8 mouse cellular contexts compared by ENCODE assay signal in the genomic region with DNA sequence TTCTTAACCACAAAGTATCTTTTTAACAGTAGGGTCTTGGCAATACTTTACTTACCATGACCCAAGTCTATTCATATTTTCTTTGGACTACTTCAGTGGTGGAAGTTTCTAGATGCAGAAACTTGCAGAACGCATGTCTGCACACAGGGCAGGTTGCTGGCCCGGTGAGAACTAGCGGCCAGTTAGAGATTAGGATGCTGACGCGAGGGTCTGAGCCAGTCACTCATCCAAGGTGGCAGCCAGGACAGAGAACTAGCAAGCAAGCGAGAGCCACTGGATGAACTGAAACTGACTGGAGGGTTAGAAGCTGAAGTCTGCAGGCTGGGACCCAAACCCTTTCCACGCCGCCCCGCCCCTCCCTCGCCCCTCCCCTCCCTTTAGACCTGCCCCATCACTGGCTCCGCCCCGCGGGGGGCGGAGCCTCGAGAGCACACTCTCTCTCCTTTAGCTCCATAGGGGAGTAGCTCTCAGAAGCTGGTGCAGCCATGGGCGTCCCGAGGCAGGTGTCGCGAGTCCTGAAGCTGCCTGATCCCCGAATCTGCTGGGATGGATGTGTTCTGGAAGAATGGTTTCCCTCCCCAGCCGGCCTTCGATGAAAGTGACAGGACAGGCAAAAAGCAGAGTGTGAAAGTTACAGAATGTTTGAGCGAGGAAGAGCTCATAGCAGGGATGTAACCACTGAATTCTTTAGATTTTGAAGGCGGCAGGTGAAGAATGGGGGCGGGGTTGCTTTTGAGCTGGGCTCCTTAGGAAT.
DNase-seq lines count a peak whose midpoint lies in the region; ATAC-seq and TF ChIP-seq lines count a peak whose summit lies in the region.

No protein-coding gene starts in this region.

- WGBS in embryonic facial prominence, embryonic 10.5 days: 3% methylated on average over 25 of the region's 25 CpGs
- WGBS in heart, embryonic 11.5 days (ENCODE audit: insufficient replicate concordance): 3% methylated on average over 20 of the region's 25 CpGs
- 2% methylated on average over 25 of the region's 25 CpGs for WGBS in lung, embryonic 15.5 days

- ATAC-seq in heart, embryonic 11.5 days (replicated peaks; ENCODE audit: insufficient number of reproducible peaks, low FRiP score, low TSS enrichment): peak; percentile 89
- ATAC-seq in lung, embryonic 15.5 days (ENCODE audit: borderline replicate concordance, extremely low read depth, low FRiP score, low TSS enrichment): peak; percentile 92
- ATAC-seq in neutrophil, adult 5-6 weeks (ENCODE audit: extremely low read depth, insufficient number of reproducible peaks, low FRiP score, poor library complexity, severe bottlenecking): 0 out of 2 replicates have a peak, but pooled peaks have one; percentile 6

- peak; percentile 24 to 43 for DNase-seq in adrenal gland, adult 18-20 months (ENCODE audit: low spot score in 2 of 2)
- peak; percentile 85 for DNase-seq in embryonic facial prominence, embryonic 10.5 days (ENCODE audit: low spot score)
- DNase-seq in kidney, adult 9 months: peak; percentile 38
- DNase-seq in adipocyte (ENCODE audit: low spot score): no peak

- peak overlapping the region; percentile 79 for H3K4me2 ChIP-seq in heart, embryonic 11.5 days
- H3K4me2 ChIP-seq in lung, embryonic 15.5 days: peak overlapping the region; percentile 68

- peaks cover 5% of the 10 kb centered on the region for H3K36me3 ChIP-seq in E14TG2a.4 (ENCODE audit: insufficient read depth, low read length)
- no peaks in the 10 kb centered on the region for H3K36me3 ChIP-seq in embryonic facial prominence, embryonic 10.5 days (replicated peaks)
- no peaks in the 10 kb centered on the region for H3K36me3 ChIP-seq in heart, embryonic 11.5 days (ENCODE audit: control insufficient read depth, insufficient read depth, low read length)
- H3K36me3 ChIP-seq in lung, embryonic 15.5 days: no peaks in the 10 kb centered on the region

- H3K27ac ChIP-seq in embryonic facial prominence, embryonic 10.5 days (replicated peaks): no peak overlapping the region
- H3K27ac ChIP-seq in heart, embryonic 11.5 days (ENCODE audit: low read depth, low read length): no peak overlapping the region
- no peak overlapping the region for H3K27ac ChIP-seq in lung, embryonic 15.5 days

- H3K4me1 ChIP-seq in E14TG2a.4 (replicated peaks; ENCODE audit: low read depth, low read length): peaks cover 21% of the 10 kb centered on the region
- peaks cover 9% of the 10 kb centered on the region for H3K4me1 ChIP-seq in embryonic facial prominence, embryonic 10.5 days
- H3K4me1 ChIP-seq in heart, embryonic 11.5 days (ENCODE audit: control insufficient read depth, insufficient read depth, low read length): no peaks in the 10 kb centered on the region; the same call in 1 of the 2 replicates
- H3K4me1 ChIP-seq in lung, embryonic 15.5 days: peaks cover 7% of the 10 kb centered on the region; the same call in 1 of the 2 replicates

- no peak for TF ChIP-seq CTCF in E14TG2a.4 (conservative IDR thresholded peaks at IDR 0.05; ENCODE audit: low read length)

- H3K4me3 ChIP-seq in E14TG2a.4 (replicated peaks; ENCODE audit: low read length): peak overlapping the region; percentile 70
- peak overlapping the region; percentile 52 for H3K4me3 ChIP-seq in embryonic facial prominence, embryonic 10.5 days
- peak overlapping the region; percentile 40 for H3K4me3 ChIP-seq in heart, embryonic 11.5 days (ENCODE audit: low read depth, low read length)
- peak overlapping the region; percentile 37 for H3K4me3 ChIP-seq in lung, embryonic 15.5 days

- H3K27me3 ChIP-seq in E14TG2a.4 (ENCODE audit: insufficient read depth, low read length): no peaks in the 10 kb centered on the region
- no peaks in the 10 kb centered on the region for H3K27me3 ChIP-seq in embryonic facial prominence, embryonic 10.5 days (replicated peaks; ENCODE audit: low read depth, poor library complexity, severe bottlenecking)
- H3K27me3 ChIP-seq in heart, embryonic 11.5 days (ENCODE audit: control insufficient read depth, insufficient read depth, low read length): no peaks in the 10 kb centered on the region
- no peaks in the 10 kb centered on the region for H3K27me3 ChIP-seq in lung, embryonic 15.5 days

- H3K9me3 ChIP-seq in E14TG2a.4 (ENCODE audit: low read length): peaks cover 9% of the 10 kb centered on the region
- H3K9me3 ChIP-seq in embryonic facial prominence, embryonic 10.5 days: no peaks in the 10 kb centered on the region
- H3K9me3 ChIP-seq in heart, embryonic 11.5 days (replicated peaks; ENCODE audit: control insufficient read depth, low read length): no peaks in the 10 kb centered on the region
- H3K9me3 ChIP-seq in lung, embryonic 15.5 days: no peaks in the 10 kb centered on the region

- peak overlapping the region; percentile 58 for H3K9ac ChIP-seq in heart, embryonic 11.5 days (ENCODE audit: low read depth, low read length)
- H3K9ac ChIP-seq in lung, embryonic 15.5 days: peak overlapping the region; percentile 20

Comparison
In these comparisons a context has a peak if more than half of its experiments do, and no peak if none do; other contexts are left out.
1. ATAC-seq: peak in every context shown above with its lines; median percentile 92 in lung, embryonic 15.5 days; 89 in heart, embryonic 11.5 days; 6 in neutrophil, adult 5-6 weeks.